Mouse (Mus musculus) heart, embryonic 11.5 days (tissue): ENCODE results near the gene Clec11a. TPM values are rescaled to one million over a fixed set of nuclear protein-coding genes. Genes with fewer than 3 reads are reported as not detected.

Experiments used
- ATAC-seq: fragments of 200-750 bp; cut with Nextera tagmentation; replicated peaks from 2 replicates; pipeline ENCODE4 v1.8.0; 2017; ENCODE audit warnings: moderate library complexity; ENCODE audit not compliant: insufficient number of reproducible peaks, low FRiP score, low TSS enrichment
- H3K27ac ChIP-seq: fragments of 300-500 bp; sonication (generic); 2 replicates; pipeline ENCODE4 v1.5.1; 2014; ENCODE audit warnings: mild to moderate bottlenecking, low read depth, low read length
- H3K27me3 ChIP-seq: fragments of 300-500 bp; sonication (generic); 2 replicates; pipeline ENCODE4 v1.6.1; 2014; ENCODE audit warnings: mild to moderate bottlenecking, low read length, mixed read lengths; ENCODE audit not compliant: control insufficient read depth, insufficient read depth
- H3K36me3 ChIP-seq: fragments of 300-500 bp; sonication (generic); 2 replicates; pipeline ENCODE4 v1.6.1; 2014; ENCODE audit warnings: mild to moderate bottlenecking, low read length, moderate library complexity, mixed read lengths; ENCODE audit not compliant: control insufficient read depth, insufficient read depth
- H3K4me1 ChIP-seq: fragments of 300-500 bp; sonication (generic); 2 replicates; pipeline ENCODE4 v1.6.1; 2014; ENCODE audit warnings: low read length; ENCODE audit not compliant: control insufficient read depth, insufficient read depth
- H3K4me2 ChIP-seq: fragments of 300-500 bp; sonication (generic); 2 replicates; pipeline ENCODE4 v1.6.1; 2014; ENCODE audit warnings: mild to moderate bottlenecking, moderate library complexity
- H3K4me3 ChIP-seq: fragments of 300-500 bp; sonication (generic); 2 replicates; pipeline ENCODE4 v1.5.1; 2014; ENCODE audit warnings: low read depth, low read length
- H3K9ac ChIP-seq: fragments of 300-500 bp; sonication (generic); 2 replicates; pipeline ENCODE4 v1.6.1; 2014; ENCODE audit warnings: mild to moderate bottlenecking, low read depth, low read length, moderate library complexity
- H3K9me3 ChIP-seq: fragments of 300-500 bp; sonication (generic); replicated peaks from 2 replicates; pipeline ENCODE4 v1.6.1; 2016; ENCODE audit warnings: low read length; ENCODE audit not compliant: control insufficient read depth
- WGBS: fragments of 180-500 bp; shearing (Covaris S2); extraction: QIAGEN DNeasy Blood & Tissue Kit; methylation state at CpG from one replicate; pipeline ENCODE4 v1.1.7; 2014; ENCODE audit not compliant: insufficient replicate concordance; 5-methylcytosine and 5-hydroxymethylcytosine counted together
- polyA plus RNA-seq: library from polyadenylated mRNA; unstranded; fragments of >200 nt; fragmentation: Nextera tagmentation; extraction: Ambion mirVana; gene quantifications from 2 replicates; pipeline ENCODE4 v1.2.1, GENCODE M21; 2014

Gene Clec11a
- polyA plus RNA-seq, 1 experiment from 2014 or later = 0.84 TPM

DNA sequence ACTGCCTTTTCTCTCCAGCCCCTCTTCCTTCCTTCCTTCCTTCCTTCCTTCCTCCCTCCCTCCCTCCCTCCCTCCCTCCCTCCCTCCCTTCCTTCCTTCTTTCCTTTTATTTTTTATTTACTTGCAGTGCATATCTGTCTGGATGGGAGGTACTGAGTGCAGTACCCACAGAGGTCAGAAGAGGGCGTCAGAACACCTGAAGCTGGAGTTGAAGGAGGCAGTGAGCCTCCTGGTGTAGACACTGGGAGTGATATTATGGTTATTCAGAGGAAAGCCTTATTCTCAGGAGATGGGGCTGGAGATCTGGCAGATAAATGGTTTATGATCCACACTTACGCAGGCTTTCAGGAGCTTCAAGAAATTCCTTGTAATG, 29.5 kb downstream of the Clec11a start:
- Histone ChIP-seq H3K9ac (no peak overlapping the region), H3K9me3 (0 out of 2 replicates have a peak, but pooled peaks cover 2% of the 10 kb centered on the region), H3K4me3 (no peak overlapping the region), H3K36me3 (no peaks in the 10 kb centered on the region), H3K27me3 (peaks cover 14% of the 10 kb centered on the region), H3K4me1 (no peaks in the 10 kb centered on the region), H3K4me2 (no peak overlapping the region), H3K27ac (no peak overlapping the region)
- 50% methylated on average over 2 of the region's 2 CpGs for WGBS
- no peak for ATAC-seq

DNA sequence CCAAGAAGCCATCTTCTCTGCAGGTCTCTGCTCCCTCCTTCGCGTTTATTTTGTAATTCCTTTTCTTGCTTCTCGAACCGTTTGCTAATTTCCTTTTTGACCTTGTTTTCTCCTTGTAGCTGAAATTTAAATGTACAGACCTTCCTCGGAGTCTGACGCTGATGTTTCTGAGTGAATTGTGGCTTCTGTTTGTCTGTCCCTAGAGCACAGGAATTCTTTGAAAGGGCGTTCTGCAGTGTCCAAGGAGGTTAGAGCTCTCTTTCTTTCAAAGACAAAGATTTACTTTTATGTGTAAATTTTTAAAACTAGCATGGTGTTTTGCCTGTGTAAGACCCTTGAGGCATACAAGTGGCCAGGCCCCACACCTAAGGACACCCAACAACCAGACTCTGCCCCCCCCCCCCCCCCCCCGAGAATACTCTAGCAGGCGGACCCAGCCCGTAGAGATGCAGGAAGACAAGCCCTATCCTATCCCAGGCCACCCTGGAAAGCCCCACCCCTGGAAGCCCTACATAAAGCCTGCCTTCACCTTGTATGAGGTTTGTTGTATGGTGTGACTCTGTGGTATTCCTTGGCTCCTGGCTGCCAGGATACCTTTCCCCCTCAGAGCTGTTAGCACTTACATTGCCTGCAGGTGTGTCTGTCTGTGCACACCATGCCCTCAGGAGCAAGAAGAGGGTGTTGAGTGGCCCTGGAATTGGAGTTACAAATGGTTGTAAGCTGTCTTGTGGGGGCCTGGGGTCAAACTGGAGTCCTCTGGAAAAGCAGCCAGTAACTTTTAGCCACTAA, 30.0 kb downstream of the Clec11a start:
- Histone ChIP-seq H3K36me3 (no peaks in the 10 kb centered on the region), H3K4me2 (no peak overlapping the region), H3K27ac (no peak overlapping the region), H3K9me3 (0 out of 2 replicates have a peak, but pooled peaks cover 2% of the 10 kb centered on the region), H3K4me3 (no peak overlapping the region), H3K9ac (no peak overlapping the region), H3K4me1 (no peaks in the 10 kb centered on the region), H3K27me3 (peaks cover 14% of the 10 kb centered on the region)
- ATAC-seq = no peak
- WGBS = 62% methylated on average over 10 of the region's 10 CpGs

DNA sequence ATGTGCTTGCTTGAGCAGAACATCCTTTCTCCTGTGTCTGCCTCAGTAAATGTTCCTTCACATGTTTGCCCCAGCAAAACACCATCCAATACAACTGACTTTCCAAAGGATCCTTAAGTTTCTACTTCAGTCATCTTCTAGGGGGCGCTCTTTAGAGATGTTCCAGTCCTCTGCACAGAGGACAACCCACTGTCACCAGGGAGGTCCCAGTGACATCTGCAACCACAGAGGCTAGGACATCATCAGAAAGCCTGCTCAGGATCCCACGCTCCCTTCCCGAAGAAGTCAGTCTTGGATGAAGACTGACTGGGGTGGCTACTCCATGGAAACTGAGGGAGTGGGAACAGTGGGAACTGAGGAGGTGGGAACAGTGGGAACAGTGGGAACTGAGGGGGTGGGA, 31.2 kb downstream of the Clec11a start:
- no peaks in the 10 kb centered on the region for H3K36me3 ChIP-seq
- H3K9ac ChIP-seq = no peak overlapping the region
- H3K27ac ChIP-seq = no peak overlapping the region
- H3K4me3 ChIP-seq = no peak overlapping the region
- H3K4me2 ChIP-seq = no peak overlapping the region
- no peak for ATAC-seq
- WGBS = 62% methylated on average over 3 of the region's 3 CpGs
- no peaks in the 10 kb centered on the region for H3K4me1 ChIP-seq
- 0 out of 2 replicates have a peak, but pooled peaks cover 2% of the 10 kb centered on the region for H3K9me3 ChIP-seq
- peaks cover 14% of the 10 kb centered on the region for H3K27me3 ChIP-seq

DNA sequence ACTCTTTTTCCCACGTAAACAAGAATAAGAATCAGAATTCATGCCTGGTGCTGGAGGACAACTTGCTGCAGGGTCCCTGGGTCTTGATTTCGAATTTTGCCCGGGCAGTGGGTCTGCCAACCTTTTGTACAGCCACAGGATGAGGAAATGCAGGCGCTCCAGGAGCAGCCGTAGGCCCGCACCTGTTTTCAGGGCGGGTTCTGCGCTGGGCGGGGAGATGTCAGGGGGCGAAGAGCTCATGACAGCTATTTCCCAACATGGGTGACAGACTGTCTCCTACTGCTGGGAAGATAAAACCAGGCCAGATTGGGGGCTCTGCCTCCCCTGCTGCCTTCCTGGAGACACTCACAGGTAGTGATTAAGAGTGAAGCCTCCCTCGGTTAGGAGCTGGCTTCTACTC, 32.6 kb downstream of the Clec11a start:
- no peaks in the 10 kb centered on the region for H3K36me3 ChIP-seq
- H3K27ac ChIP-seq = no peak overlapping the region
- 0 out of 2 replicates have a peak, but pooled peaks cover 2% of the 10 kb centered on the region for H3K9me3 ChIP-seq
- no peak overlapping the region for H3K4me2 ChIP-seq
- no peak overlapping the region for H3K9ac ChIP-seq
- WGBS = 21% methylated on average over 11 of the region's 11 CpGs
- no peak for ATAC-seq
- peaks cover 16% of the 10 kb centered on the region for H3K27me3 ChIP-seq
- H3K4me1 ChIP-seq = no peaks in the 10 kb centered on the region
- no peak overlapping the region for H3K4me3 ChIP-seq

DNA sequence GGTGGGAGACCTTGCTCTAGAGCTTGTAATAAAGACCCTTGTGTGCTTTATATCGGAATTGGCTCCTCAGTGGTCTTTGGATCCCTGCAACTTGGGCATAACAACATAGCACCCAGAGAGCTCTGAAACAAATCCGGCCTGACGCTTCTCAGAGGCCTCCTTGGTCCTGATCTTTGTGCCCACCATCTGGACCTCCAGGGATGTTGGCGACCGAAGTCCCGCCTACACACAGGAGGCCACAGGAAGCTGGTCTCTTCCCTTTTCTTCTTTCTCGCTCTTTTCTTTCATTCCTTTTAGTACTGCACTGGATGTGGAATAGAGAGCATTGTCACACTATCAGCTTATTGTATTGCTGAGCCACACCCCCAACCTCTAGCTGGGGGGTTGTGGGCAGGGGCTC, 33.3 kb downstream of the Clec11a start:
- H3K9me3 ChIP-seq = 0 out of 2 replicates have a peak, but pooled peaks cover 2% of the 10 kb centered on the region
- H3K4me1 ChIP-seq = no peaks in the 10 kb centered on the region
- H3K36me3 ChIP-seq = no peaks in the 10 kb centered on the region
- H3K27ac ChIP-seq = no peak overlapping the region
- H3K27me3 ChIP-seq = peaks cover 19% of the 10 kb centered on the region
- 58% methylated on average over 7 of the region's 7 CpGs for WGBS
- no peak for ATAC-seq
- H3K9ac ChIP-seq = no peak overlapping the region
- no peak overlapping the region for H3K4me3 ChIP-seq
- H3K4me2 ChIP-seq = no peak overlapping the region

DNA sequence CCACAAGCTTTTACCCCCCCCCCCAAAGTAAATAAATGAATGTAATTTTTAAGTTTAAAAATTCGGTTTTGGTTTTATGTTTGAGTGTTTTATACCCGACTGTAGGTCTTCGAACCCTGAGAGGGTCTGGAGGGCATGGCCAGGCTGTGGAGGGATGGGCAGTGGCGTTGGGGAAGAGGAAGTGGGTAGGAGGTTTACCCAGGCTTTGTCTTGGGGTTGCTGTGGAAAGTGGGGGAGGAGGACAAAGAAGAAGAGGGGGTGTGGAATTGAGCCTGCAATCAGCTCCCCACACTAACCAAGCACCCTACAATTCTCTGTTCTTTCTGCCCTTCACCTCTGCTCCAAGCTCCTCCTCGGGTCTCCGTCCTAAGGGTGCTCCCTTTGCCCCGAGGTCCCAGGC, 34.2 kb downstream of the Clec11a start:
- Histone ChIP-seq H3K27ac (no peak overlapping the region), H3K4me2 (no peak overlapping the region), H3K4me3 (no peak overlapping the region), H3K36me3 (no peaks in the 10 kb centered on the region), H3K9me3 (no peaks in the 10 kb centered on the region), H3K27me3 (peaks cover 19% of the 10 kb centered on the region), H3K9ac (no peak overlapping the region), H3K4me1 (no peaks in the 10 kb centered on the region)
- 82% methylated on average over 7 of the region's 7 CpGs for WGBS
- ATAC-seq = no peak

DNA sequence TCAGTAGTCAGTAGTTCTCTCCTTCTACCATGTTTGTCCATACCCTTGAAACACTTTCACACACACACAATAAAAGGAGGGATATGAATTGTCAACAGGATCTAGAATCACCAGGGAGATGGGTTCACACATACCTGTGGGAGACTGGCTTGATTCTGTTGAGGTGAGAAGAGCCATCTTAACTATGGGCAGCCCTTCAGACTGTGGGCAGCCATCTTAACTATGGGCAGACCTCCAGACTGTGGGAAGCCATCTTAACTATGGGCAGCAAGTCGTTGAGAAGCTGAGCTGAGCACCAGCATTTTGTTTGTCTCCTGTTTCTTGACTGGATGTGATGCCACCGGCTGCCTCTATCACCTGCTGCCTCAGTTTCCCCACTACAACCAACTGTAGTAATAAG, 35.4 kb downstream of the Clec11a start:
- peaks cover 23% of the 10 kb centered on the region for H3K27me3 ChIP-seq
- H3K4me2 ChIP-seq = no peak overlapping the region
- no peak overlapping the region for H3K27ac ChIP-seq
- no peaks in the 10 kb centered on the region for H3K4me1 ChIP-seq
- no peak overlapping the region for H3K9ac ChIP-seq
- 67% methylated on average over 2 of the region's 2 CpGs for WGBS
- no peak for ATAC-seq
- no peaks in the 10 kb centered on the region for H3K9me3 ChIP-seq
- no peak overlapping the region for H3K4me3 ChIP-seq
- H3K36me3 ChIP-seq = no peaks in the 10 kb centered on the region

DNA sequence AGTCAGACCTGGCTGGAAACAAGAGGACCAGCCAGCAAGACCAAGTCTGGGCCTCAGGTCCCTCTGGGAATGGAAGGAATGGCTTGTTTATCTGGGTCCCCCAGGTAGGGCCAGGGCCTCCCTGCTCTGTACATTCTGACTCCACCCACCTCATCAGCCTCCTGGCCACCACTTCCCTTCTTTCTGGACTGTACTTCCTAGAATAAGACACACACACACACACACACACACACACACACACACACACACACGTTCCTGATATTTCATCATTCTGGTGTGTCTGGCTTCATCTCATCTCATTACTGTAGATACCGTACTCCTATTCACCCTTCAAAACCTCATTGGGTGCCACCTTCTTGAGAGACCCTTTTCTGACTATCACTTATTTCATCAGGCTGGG, 37.3 kb downstream of the Clec11a start:
- Histone ChIP-seq H3K36me3 (no peaks in the 10 kb centered on the region), H3K4me1 (no peaks in the 10 kb centered on the region), H3K27me3 (peaks cover 25% of the 10 kb centered on the region), H3K9me3 (no peaks in the 10 kb centered on the region), H3K4me2 (no peak overlapping the region), H3K27ac (no peak overlapping the region), H3K9ac (no peak overlapping the region), H3K4me3 (no peak overlapping the region)
- ATAC-seq = no peak
- 72% methylated on average over 2 of the region's 2 CpGs for WGBS

DNA sequence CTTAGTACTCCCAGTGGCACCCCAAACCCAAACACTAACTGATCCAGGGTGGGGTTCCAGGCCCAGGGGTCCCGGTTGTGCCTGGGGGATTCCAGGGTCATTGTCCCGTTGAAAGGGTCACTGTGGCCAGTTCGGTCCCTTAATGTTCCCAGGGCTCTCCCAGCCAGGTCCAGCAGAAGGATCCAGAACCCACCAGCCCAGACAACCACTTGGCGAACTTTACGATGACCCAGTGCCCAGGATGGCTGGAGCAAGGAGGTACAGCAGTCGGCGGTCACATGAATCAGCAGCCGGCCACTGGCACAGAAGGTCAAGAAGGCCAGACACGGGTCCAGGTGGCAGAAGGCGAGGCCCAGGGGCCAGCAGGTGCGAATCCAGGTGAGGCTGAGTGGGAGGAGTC, 38.6 kb downstream of the Clec11a start:
- Histone ChIP-seq H3K27me3 (peaks cover 26% of the 10 kb centered on the region), H3K4me2 (no peak overlapping the region), H3K27ac (no peak overlapping the region), H3K9ac (no peak overlapping the region), H3K4me1 (no peaks in the 10 kb centered on the region), H3K36me3 (no peaks in the 10 kb centered on the region), H3K9me3 (no peaks in the 10 kb centered on the region), H3K4me3 (no peak overlapping the region)
- 74% methylated on average over 11 of the region's 11 CpGs for WGBS
- no peak for ATAC-seq
